Mouse (Mus musculus) gastrocnemius, postnatal 10 days (tissue): ENCODE data around the gene Slc39a11. TPM values are rescaled to one million over a fixed set of nuclear protein-coding genes. Genes with fewer than 3 reads are reported as not detected.

ENCODE experiments used
- DNase-seq: peaks from one replicate; pipeline ENCODE4 v3.0.0; 2021; ENCODE audit warnings: mixed read lengths
- long read RNA-seq, 2 experiments: library from polyadenylated mRNA; stranded (forward); transcript quantifications; one replicate each; pipeline ENCODE4 v2.0.0; 2021
- total RNA-seq, 2 experiments: library from RNA; stranded (reverse); gene quantifications; 2 replicates each; pipeline ENCODE4 v1.2.3; 2021

The Slc39a11 gene
- total RNA-seq, result 1 to 10 TPM; 4.9 to 7.2 TPM
- long read RNA-seq, experiment 1, partial matches to known transcripts, result 0 of 10 reads
- long read RNA-seq, experiment 1, other reads (novel, unspliced or antisense), result 5 of 10 reads
- long read RNA-seq, experiment 2, transcript Slc39a11-202 (10 exons, 2,664 nt), result major isoform, 5 of 16 reads
- long read RNA-seq, experiment 2, partial matches to known transcripts, result 3 of 16 reads
- long read RNA-seq, experiment 2, other reads (novel, unspliced or antisense), result 7 of 16 reads

DNA sequence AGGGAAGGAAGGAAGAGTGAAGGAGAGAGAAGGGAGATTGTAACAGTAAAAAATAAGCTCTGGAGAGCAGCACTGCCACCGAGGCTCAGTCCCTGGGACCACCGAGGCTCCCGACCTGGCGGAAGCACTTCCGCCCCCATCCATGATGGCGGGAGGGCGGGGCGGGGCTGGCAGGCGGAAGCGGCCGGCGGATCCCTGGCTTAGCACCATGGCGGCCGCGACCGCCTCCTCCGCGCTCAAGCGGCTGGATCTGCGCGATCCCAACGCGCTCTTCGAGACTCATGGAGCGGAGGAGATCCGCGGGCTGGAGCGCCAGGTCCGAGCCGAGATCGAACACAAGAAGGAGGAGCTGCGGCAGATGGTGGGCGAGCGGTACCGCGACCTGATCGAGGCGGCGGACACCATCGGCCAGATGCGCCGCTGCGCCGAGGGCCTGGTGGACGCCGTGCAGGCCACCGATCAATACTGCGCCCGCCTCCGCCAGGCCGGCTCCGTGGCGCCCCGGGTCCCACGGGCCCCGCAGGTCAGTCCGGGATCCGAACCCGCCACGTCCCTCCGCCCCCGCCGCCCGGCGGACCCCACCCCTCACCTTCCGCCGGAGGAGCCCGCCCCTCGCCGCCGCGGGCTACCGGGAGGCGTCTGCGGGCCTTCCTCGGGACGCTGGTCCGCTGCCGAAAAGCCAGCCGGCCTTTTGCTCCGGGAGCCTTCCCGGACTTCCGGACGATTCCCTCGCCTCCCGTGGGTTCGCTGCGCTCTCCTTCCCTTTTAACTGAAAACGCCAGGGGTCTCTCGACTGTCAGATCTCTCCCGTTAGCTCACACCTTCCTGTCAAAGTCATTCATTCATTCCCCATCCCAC, at the start of gene Slc39a11:
Slc39a11 (minus strand) TSS at position 727 of the 858 bp plus-strand sequence.
- DNase-seq, result peak; percentile 76

DNA sequence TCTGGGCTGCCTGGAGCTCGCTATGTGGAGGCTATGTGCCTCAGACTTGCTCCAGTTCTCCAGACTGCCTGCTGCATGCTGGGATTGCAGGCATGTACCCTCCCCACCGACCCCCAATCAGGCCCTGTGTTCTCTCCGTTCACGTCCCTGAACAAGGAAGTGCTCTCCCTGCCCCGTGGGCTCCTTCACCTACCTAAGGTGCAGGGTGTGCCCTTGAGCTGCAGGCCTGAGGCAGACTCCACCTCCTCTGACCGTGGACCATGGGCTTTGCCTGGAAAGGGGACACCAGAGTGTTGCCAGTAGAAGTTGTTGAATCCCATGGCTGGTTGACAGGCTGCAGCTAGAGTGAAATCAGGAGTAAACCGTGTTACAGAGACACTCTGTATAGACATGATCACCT, 49.8 kb upstream of the Slc39a11 start:
- DNase-seq, result no peak

GRCm38 (mm10) chr11:113698013-113698545, 48.2 kb upstream of the Slc39a11 start:
- no peak for DNase-seq

- DNase-seq, result no peak
Observed at GRCm38 (mm10) chr11:113697571-113697970, 47.7 kb upstream of the Slc39a11 start.

GRCm38 (mm10) chr11:113691851-113692250, 42.0 kb upstream of the Slc39a11 start:
- no peak for DNase-seq

DNA sequence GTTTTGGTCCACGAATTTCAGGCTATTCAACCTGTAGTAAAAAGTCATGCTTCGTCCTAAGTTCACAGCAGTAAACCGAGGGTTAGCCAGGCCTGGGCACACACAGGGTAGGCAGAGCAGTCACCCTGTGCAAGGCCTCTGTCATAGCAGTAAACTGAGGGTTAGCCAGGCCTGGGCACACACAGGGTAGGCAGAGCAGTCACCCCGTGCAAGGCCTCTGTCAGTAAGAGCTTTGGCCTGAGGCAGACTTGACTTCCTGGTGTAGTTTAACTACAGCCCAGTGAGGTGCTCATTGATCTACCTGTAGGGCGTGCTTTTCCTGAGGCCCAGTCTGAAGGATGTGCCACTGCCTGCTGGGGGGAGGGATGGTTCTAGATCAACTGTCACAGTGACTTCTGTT, 41.4 kb upstream of the Slc39a11 start:
- no peak for DNase-seq

GRCm38 (mm10) chr11:113690506-113690905, 40.6 kb upstream of the Slc39a11 start:
- no peak for DNase-seq

GRCm38 (mm10) chr11:113687031-113687430, 37.2 kb upstream of the Slc39a11 start:
- DNase-seq, result no peak

DNA sequence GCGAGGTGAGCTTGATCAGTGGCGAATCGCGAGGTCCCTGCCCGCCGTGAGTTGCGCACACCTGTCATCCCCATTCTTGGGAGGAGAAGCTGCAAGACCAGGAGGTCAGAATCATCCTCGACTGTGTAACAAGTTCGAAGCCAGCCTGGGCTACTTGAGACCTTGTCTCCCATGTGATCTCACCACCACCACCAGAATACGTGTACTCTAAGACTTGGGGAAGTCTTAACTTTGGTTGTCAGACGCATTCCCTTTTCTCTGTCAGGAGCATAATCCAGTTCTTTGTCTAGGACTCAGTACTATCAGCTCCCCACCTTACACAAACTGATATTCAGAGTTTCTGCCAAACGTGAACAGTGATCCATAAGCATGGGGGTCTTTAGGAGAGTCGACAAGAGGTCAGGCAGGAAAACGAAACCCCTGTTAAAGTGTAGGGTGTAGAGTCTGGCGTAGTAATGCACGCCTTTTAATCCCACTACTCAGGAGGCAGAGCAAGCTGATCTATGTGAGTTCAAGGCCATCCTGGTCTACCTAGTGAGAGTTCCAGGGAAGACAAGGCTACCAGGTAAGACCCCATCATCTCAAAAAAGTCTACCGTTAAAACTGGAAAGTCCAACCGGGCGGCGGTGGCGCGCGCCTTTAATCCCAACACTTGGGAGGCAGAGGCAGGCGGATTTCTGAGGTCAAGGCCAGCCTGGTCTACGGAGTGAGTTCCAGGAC, 35.0 kb upstream of the Slc39a11 start:
- no peak for DNase-seq

DNA sequence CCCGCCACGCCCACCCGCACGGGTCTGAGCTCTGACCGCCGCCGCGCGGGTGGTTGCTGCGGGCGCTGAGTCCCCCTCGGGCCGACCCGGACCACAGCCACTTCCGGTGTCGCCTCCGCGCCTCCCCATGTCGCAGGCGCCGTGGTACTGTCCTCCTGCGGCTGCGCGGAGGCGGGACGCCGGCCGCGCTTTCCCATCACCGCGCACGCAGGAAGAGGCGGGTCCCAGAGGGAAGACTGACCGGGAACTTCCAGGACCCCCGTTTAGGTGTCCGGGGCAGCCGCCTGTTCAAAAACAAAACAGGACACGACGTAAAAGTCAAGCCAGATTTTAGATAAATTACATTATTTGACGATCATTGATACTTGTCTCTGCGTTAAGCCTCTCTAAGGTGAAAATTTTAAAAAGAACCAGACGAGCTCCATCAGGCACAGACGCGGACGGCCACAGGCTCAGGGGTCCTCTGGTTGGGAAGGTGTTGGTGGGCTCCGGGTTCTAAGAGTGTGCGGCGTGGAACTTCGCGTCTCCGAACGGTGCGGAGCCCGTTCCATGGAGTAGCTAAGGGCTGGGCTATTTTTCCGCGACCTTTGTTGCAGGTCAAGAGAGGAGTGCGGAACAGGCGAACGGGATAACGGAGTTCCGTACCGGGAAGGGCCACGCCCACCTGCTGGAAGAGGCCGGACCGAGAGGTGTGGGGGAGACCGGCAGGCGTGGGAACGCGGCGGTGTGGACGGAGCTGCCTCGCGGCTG, 34.3 kb upstream of the Slc39a11 start, which contains the start of the genes Fam104a and D11Wsu47e:
Fam104a (minus strand) TSS at position 199 of the 750 bp plus-strand sequence.
D11Wsu47e (plus strand) TSS at position 456 of the 750 bp plus-strand sequence.
- DNase-seq, result peak; percentile 92

GRCm38 (mm10) chr11:113683627-113683956, 33.7 kb upstream of the Slc39a11 start:
- no peak for DNase-seq

- peak; percentile 57 for DNase-seq
Observed at GRCm38 (mm10) chr11:113682897-113683626, 33.2 kb upstream of the Slc39a11 start.

GRCm38 (mm10) chr11:113681979-113682378, 32.1 kb upstream of the Slc39a11 start:
- DNase-seq, result no peak

DNA sequence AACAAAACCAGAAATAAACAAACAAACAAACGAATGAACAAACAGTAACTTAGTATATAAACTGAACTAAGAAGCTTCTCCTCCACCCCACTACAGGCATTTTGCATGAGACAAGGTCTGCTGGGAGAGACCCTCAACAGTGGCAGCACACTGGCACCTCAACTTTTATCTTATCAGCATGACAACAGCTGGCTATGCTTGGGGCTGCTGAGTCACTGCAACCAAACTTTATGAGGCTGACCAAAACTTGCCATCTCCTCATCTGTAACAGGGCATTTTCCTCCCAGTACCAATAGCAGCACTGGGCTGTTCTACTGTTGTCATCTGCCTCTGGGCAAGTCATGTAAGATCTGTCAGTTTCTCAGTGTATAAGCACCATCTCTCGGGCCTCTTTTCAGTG, 31.1 kb upstream of the Slc39a11 start:
- no peak for DNase-seq

- DNase-seq, result no peak
Observed at GRCm38 (mm10) chr11:113678373-113678772, 28.5 kb upstream of the Slc39a11 start.

- DNase-seq, result no peak
Observed at GRCm38 (mm10) chr11:113677378-113677777, 27.5 kb upstream of the Slc39a11 start.

- no peak for DNase-seq
Observed at GRCm38 (mm10) chr11:113676847-113677246, 27.0 kb upstream of the Slc39a11 start.

GRCm38 (mm10) chr11:113674595-113674994, 24.7 kb upstream of the Slc39a11 start:
- DNase-seq, result no peak

- DNase-seq, result no peak
Observed at GRCm38 (mm10) chr11:113673614-113674013, 23.7 kb upstream of the Slc39a11 start.

DNA sequence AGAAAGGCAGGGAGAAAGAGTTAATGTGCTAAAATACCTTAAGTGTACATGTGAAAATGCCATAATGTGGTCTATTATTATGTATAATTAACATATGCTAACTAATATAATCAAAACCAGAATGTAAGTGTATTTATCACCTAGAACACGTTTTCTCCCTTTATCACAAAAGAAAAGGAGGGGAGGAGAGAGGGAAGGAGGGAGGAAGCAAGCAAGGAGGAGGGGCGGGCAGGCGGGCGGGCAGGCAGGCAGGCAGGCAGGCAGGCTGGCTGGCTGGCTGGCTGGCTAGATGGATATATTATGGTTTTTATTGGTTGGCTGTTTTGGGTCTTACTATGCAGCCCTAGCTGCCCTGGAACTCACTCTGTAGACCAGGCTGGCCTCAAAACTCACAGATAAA, 19.8 kb upstream of the Slc39a11 start:
- DNase-seq, result no peak

DNA sequence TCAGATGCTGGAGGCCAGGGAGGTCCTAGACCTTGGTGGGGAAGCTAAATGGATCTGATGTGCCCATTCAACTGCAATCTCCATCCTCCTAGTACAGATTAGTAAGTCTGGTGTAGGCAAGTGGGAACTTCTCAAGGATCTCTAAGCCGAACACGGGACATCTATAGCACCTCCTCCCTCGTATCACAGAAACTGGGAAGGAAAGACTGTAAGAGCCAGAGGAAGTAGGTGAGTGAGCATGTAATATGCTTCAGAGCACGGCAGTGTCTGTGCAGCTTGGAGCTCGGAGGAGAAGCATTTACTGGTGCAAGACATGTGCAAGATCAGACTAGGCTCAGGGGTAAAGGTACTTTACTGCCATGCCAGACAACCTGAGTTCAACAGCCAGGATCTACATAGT, 19.0 kb upstream of the Slc39a11 start:
- DNase-seq, result no peak
